Mouse (Mus musculus) midbrain, embryonic 11.5 days (tissue): ENCODE measurements around the gene Lhfpl5. TPM values are rescaled to one million over a fixed set of nuclear protein-coding genes. Genes with fewer than 3 reads are reported as not detected.

ENCODE experiments used
- ATAC-seq: fragments of 200-750 bp; cut with Nextera tagmentation; 2 replicates; pipeline ENCODE4 v1.8.0; 2017; ENCODE audit warnings: moderate TSS enrichment, moderate library complexity; ENCODE audit not compliant: low FRiP score
- DNase-seq: peaks from one replicate; pipeline ENCODE4 v3.0.0; 2015; ENCODE audit warnings: low spot score; ENCODE audit errors: missing footprints
- H3K27ac ChIP-seq: fragments of 300-500 bp; sonication (generic); 2 replicates; pipeline ENCODE4 v1.5.1; 2014; ENCODE audit warnings: low read depth, low read length
- H3K27me3 ChIP-seq: fragments of 300-500 bp; sonication (generic); 2 replicates; pipeline ENCODE4 v1.6.1; 2014; ENCODE audit warnings: mild to moderate bottlenecking, low read length, moderate library complexity, mixed read lengths; ENCODE audit not compliant: control insufficient read depth, insufficient read depth
- H3K36me3 ChIP-seq: fragments of 300-500 bp; sonication (generic); 2 replicates; pipeline ENCODE4 v1.6.1; 2014; ENCODE audit warnings: mild to moderate bottlenecking, low read length, moderate library complexity, mixed read lengths; ENCODE audit not compliant: control insufficient read depth, insufficient read depth
- H3K4me1 ChIP-seq: fragments of 300-500 bp; sonication (generic); 2 replicates; pipeline ENCODE4 v1.6.1; 2014; ENCODE audit warnings: low read length; ENCODE audit not compliant: control insufficient read depth, insufficient read depth
- H3K4me2 ChIP-seq: fragments of 300-500 bp; sonication (generic); 2 replicates; pipeline ENCODE4 v1.6.1; 2014; ENCODE audit warnings: mild to moderate bottlenecking, moderate library complexity
- H3K4me3 ChIP-seq: fragments of 300-500 bp; sonication (generic); 2 replicates; pipeline ENCODE4 v1.5.1; 2014; ENCODE audit warnings: low read depth, low read length
- H3K9ac ChIP-seq: fragments of 300-500 bp; sonication (generic); 2 replicates; pipeline ENCODE4 v1.6.1; 2014; ENCODE audit warnings: low read length
- H3K9me3 ChIP-seq: fragments of 300-500 bp; sonication (generic); 2 replicates; pipeline ENCODE4 v1.6.1; 2016; ENCODE audit warnings: low read length; ENCODE audit not compliant: control insufficient read depth
- WGBS: fragments of 180-500 bp; shearing (Covaris S2); extraction: QIAGEN DNeasy Blood & Tissue Kit; methylation state at CpG from one replicate; pipeline ENCODE4 v1.1.7; 2014; 5-methylcytosine and 5-hydroxymethylcytosine counted together
- microRNA-seq: library from miRNA; unstranded; fragments of <30 nt; microRNA quantifications from one replicate; pipeline ENCODE4, GENCODE M21; 2017
- polyA plus RNA-seq: library from polyadenylated mRNA; unstranded; fragments of >200 nt; fragmentation: Nextera tagmentation; extraction: Ambion mirVana; gene quantifications from 2 replicates; pipeline ENCODE4 v1.2.1, GENCODE M21; 2014

Lhfpl5 gene
- polyA plus RNA-seq, 1 experiment from 2014 or later = 1.4 TPM

DNA sequence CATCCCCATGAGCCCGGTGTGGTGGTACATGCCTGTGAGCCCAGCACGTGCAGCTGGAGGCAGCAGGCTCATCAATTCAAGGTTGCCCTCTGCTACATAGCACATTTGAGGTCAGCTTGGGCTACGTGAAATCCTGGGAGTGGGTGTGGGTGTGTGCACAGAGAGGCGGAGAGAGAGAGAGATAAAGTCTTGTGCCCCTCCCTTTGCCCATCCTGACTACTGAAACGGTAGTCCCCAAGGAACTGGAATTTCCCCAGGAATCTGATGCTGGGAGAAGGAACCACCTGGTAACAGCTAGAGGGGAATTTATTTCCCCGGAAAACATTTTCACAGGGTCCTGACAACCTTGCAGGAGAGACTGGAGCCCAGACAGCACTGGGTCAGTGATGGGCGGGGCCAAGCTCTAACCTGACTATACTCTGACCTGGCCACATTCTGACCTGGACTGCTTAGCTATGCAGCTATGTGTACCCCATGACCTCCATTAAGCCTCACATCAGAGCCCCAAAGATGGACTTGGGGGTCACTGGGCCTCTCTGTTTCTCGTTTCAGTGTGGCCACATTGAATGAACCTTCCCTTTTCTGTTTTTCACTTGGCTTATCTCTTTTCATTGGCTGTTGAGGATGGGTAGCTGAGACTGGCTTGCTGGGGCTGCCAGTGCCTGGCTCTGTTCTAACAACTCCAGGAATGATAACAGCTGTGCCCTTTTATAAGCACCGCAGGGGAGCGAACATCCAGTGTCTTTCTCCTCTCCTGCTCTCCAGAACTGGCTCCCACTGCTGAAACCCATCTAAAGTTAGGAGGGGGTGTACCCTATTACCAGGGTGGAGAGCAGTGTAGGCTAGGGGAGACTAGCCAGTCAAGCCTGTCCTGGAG is 53.0 kb downstream of the Lhfpl5 start:
- Histone ChIP-seq H3K4me2 (no peak overlapping the region), H3K9me3 (no peaks in the 10 kb centered on the region), H3K9ac (no peak overlapping the region), H3K27ac (no peak overlapping the region), H3K36me3 (no peaks in the 10 kb centered on the region), H3K27me3 (no peaks in the 10 kb centered on the region), H3K4me3 (no peak overlapping the region), H3K4me1 (no peaks in the 10 kb centered on the region)
- ATAC-seq (no peak), DNase-seq (no peak)
- 68% methylated on average over 10 of the region's 10 CpGs for WGBS

DNA sequence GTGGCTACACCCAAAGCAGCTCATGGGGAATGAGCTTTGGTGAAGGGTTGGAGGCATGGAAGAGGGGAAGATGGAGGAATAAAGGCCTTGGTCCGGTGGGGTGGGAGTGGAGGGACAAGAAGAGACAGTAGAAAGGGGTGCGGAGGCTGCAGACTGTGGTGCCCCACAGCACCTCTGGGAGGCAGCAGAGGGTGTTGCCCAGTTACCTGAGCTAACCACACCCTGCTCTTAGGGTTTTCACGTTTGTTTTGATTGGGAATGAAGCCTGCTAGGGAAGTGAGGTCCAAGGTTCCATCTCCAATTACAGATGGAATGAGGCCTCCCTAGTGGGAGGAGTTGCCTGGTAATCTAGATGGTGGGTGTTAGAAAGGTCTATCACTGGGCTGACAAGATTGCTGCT is 53.7 kb downstream of the Lhfpl5 start:
- H3K27me3 ChIP-seq = no peaks in the 10 kb centered on the region
- no peak overlapping the region for H3K4me2 ChIP-seq
- no peak overlapping the region for H3K27ac ChIP-seq
- no peak overlapping the region for H3K9ac ChIP-seq
- no peaks in the 10 kb centered on the region for H3K9me3 ChIP-seq
- no peaks in the 10 kb centered on the region for H3K4me1 ChIP-seq
- no peaks in the 10 kb centered on the region for H3K36me3 ChIP-seq
- H3K4me3 ChIP-seq = no peak overlapping the region
- 46% methylated on average over 3 of the region's 3 CpGs for WGBS
- DNase-seq (no peak), ATAC-seq (no peak)

Small RNAs within 50 kb of the gene (microRNA-seq; reads per million reads assigned to microRNA genes)
- not detected for gene Gm25195
- gene Mir6969 = not detected

Other genes starting within 250 kb of the Lhfpl5 start
- 465 and 471 TPM in 2 replicates for gene Rpl10a, start 247.2 kb upstream of the Lhfpl5 start, polyA plus RNA-seq
- gene Tead3, start 224.8 kb upstream of the Lhfpl5 start, polyA plus RNA-seq = 3.5 and 3.7 TPM in 2 replicates
- gene Tulp1, start 210.4 kb upstream of the Lhfpl5 start, polyA plus RNA-seq = 4.6 and 4.9 TPM in 2 replicates
- 9.8 and 10.9 TPM in 2 replicates for gene Fkbp5, start 58.1 kb upstream of the Lhfpl5 start, polyA plus RNA-seq
- not detected in 2 replicates for gene Armc12, start 44.8 kb upstream of the Lhfpl5 start, polyA plus RNA-seq
- gene Clpsl2, start 26.2 kb upstream of the Lhfpl5 start, polyA plus RNA-seq = not detected in 2 replicates
- not detected in 2 replicates for gene Clps, start 14.9 kb upstream of the Lhfpl5 start, polyA plus RNA-seq
- gene Srpk1, start 47.1 kb downstream of the Lhfpl5 start, polyA plus RNA-seq = 124 and 135 TPM in 2 replicates
- gene Slc26a8, start 114.6 kb downstream of the Lhfpl5 start, polyA plus RNA-seq = 0.75 and 0.87 TPM in 2 replicates
- 39.4 and 47.2 TPM in 2 replicates for gene Mapk14, start 115.7 kb downstream of the Lhfpl5 start, polyA plus RNA-seq
- gene AC170998.1, start 150.4 kb downstream of the Lhfpl5 start, polyA plus RNA-seq = 0.66 and 0.78 TPM in 2 replicates
- 1.1 and 1.2 TPM in 2 replicates for gene Mapk13, start 193.7 kb downstream of the Lhfpl5 start, polyA plus RNA-seq
- gene Brpf3, start 225.4 kb downstream of the Lhfpl5 start, polyA plus RNA-seq = 6.5 and 9.7 TPM in 2 replicates